Comparison of ENCODE assay signal across 9 mouse cellular contexts in the genomic region with DNA sequence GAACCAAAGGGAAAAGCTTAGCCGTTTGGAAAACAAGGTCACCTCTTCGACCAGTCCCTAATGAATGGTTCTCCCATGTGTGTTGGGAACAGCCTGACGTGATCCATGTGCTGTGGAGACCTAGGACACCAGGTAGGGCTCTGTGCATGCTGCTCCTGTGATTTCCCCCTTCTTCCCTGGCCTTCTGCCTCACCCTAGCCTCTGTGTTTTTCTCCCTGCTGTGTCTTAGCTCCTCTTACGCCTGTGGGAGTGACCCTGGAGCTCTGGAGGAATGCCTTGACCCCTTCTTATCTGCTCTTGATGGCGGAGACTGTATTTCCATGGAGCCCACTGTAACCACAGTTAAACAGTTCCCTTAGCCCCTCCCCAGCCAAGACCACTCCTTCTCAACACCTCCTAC. TPM values are rescaled to one million over a fixed set of nuclear protein-coding genes. Genes with fewer than 3 reads are reported as not detected.
A peak's percentile ranks its signal among the peaks of the same experiment; 100 is the strongest.
DNase-seq lines count a peak whose midpoint lies in the region; ATAC-seq lines count a peak whose summit lies in the region.
"Had no signal": no experiment of that assay in that cellular context is flagged by ENCODE, and none has a peak within 500 bp of the region (broad histone marks: within the 10 kb centered on the region; RNA-seq: fewer than 3 reads in every experiment).

No protein-coding gene starts in this region.

- no peak overlapping the region for H3K4me2 ChIP-seq in embryonic facial prominence, embryonic 11.5 days (ENCODE audit: low read depth, low read length)
- no peak overlapping the region for H3K4me2 ChIP-seq in hindbrain, embryonic 11.5 days (replicated peaks; ENCODE audit: low read depth, low read length)
- no peak overlapping the region for H3K4me2 ChIP-seq in midbrain, embryonic 12.5 days (replicated peaks)
- no peak overlapping the region for H3K4me2 ChIP-seq in intestine, embryonic 16.5 days (ENCODE audit: low read depth, low read length)

- DNase-seq in embryonic facial prominence, embryonic 11.5 days (ENCODE audit: low spot score) = no peak
- DNase-seq in embryonic facial prominence, embryonic 10.5 days (ENCODE audit: low spot score) = no peak
- no peak for DNase-seq in hindbrain, embryonic 11.5 days (ENCODE audit: low spot score)
- no peak for DNase-seq in hindbrain, embryonic 10.5 days (ENCODE audit: low spot score)
- DNase-seq in midbrain, embryonic 10.5 days (ENCODE audit: low spot score) = no peak
- DNase-seq: cerebellum, adult 11-12 months had no signal

- no peak overlapping the region for H3K27ac ChIP-seq in embryonic facial prominence, embryonic 11.5 days (replicated peaks; ENCODE audit: low read depth, low read length)
- H3K27ac ChIP-seq in embryonic facial prominence, embryonic 10.5 days (replicated peaks) = no peak overlapping the region
- no peak overlapping the region for H3K27ac ChIP-seq in hindbrain, embryonic 11.5 days (ENCODE audit: low read depth, low read length)
- no peak overlapping the region for H3K27ac ChIP-seq in hindbrain, embryonic 10.5 days
- H3K27ac ChIP-seq in midbrain, embryonic 12.5 days (replicated peaks) = no peak overlapping the region
- no peak overlapping the region for H3K27ac ChIP-seq in midbrain, embryonic 10.5 days (replicated peaks)
- H3K27ac ChIP-seq in intestine, embryonic 16.5 days (ENCODE audit: low read length) = no peak overlapping the region

- H3K4me3 ChIP-seq in embryonic facial prominence, embryonic 11.5 days (ENCODE audit: low read depth, low read length) = no peak overlapping the region
- no peak overlapping the region for H3K4me3 ChIP-seq in embryonic facial prominence, embryonic 10.5 days
- H3K4me3 ChIP-seq in hindbrain, embryonic 11.5 days (ENCODE audit: low read depth, low read length) = no peak overlapping the region
- no peak overlapping the region for H3K4me3 ChIP-seq in hindbrain, embryonic 10.5 days
- no peak overlapping the region for H3K4me3 ChIP-seq in midbrain, embryonic 12.5 days
- no peak overlapping the region for H3K4me3 ChIP-seq in midbrain, embryonic 10.5 days
- H3K4me3 ChIP-seq in intestine, embryonic 16.5 days (ENCODE audit: low read length) = no peak overlapping the region

- no peaks in the 10 kb centered on the region for H3K27me3 ChIP-seq in embryonic facial prominence, embryonic 11.5 days (ENCODE audit: control insufficient read depth, insufficient read depth, low read length)
- no peaks in the 10 kb centered on the region for H3K27me3 ChIP-seq in embryonic facial prominence, embryonic 10.5 days (replicated peaks; ENCODE audit: low read depth, poor library complexity, severe bottlenecking)
- H3K27me3 ChIP-seq in hindbrain, embryonic 11.5 days (ENCODE audit: control insufficient read depth, insufficient read depth, low read length) = no peaks in the 10 kb centered on the region
- no peaks in the 10 kb centered on the region for H3K27me3 ChIP-seq in hindbrain, embryonic 10.5 days (ENCODE audit: insufficient read depth, poor library complexity, severe bottlenecking)
- H3K27me3 ChIP-seq in midbrain, embryonic 12.5 days = no peaks in the 10 kb centered on the region
- H3K27me3 ChIP-seq in midbrain, embryonic 10.5 days (ENCODE audit: low read depth, poor library complexity, severe bottlenecking) = no peaks in the 10 kb centered on the region
- H3K27me3 ChIP-seq in intestine, embryonic 16.5 days (replicated peaks; ENCODE audit: control insufficient read depth, insufficient read depth, low read length) = no peaks in the 10 kb centered on the region

- no peaks in the 10 kb centered on the region for H3K4me1 ChIP-seq in embryonic facial prominence, embryonic 11.5 days (ENCODE audit: control insufficient read depth, insufficient read depth, low read length)
- no peaks in the 10 kb centered on the region for H3K4me1 ChIP-seq in embryonic facial prominence, embryonic 10.5 days
- no peaks in the 10 kb centered on the region for H3K4me1 ChIP-seq in hindbrain, embryonic 11.5 days (replicated peaks; ENCODE audit: control insufficient read depth, insufficient read depth, low read length)
- no peaks in the 10 kb centered on the region for H3K4me1 ChIP-seq in hindbrain, embryonic 10.5 days (replicated peaks)
- H3K4me1 ChIP-seq in midbrain, embryonic 12.5 days = no peaks in the 10 kb centered on the region
- 0 out of 2 replicates have a peak, but pooled peaks cover 5% of the 10 kb centered on the region for H3K4me1 ChIP-seq in midbrain, embryonic 10.5 days
- no peaks in the 10 kb centered on the region for H3K4me1 ChIP-seq in intestine, embryonic 16.5 days (ENCODE audit: control insufficient read depth, insufficient read depth, low read length)

- peak; percentile 34; the same call in 1 of the 2 replicates for ATAC-seq in embryonic facial prominence, embryonic 11.5 days (replicated peaks; ENCODE audit: insufficient number of reproducible peaks, low FRiP score, low TSS enrichment, low read depth)
- peak; percentile 12; the same call in 1 of the 2 replicates for ATAC-seq in hindbrain, embryonic 11.5 days (ENCODE audit: low FRiP score)
- ATAC-seq in midbrain, embryonic 12.5 days (ENCODE audit: low FRiP score, low read depth) = 0 out of 2 replicates have a peak, but pooled peaks have one; percentile 19
- no peak for ATAC-seq in intestine, embryonic 16.5 days
- no peak for ATAC-seq in frontal cortex, adult (ENCODE audit: low TSS enrichment)

- no peaks in the 10 kb centered on the region for H3K9me3 ChIP-seq in embryonic facial prominence, embryonic 11.5 days (replicated peaks; ENCODE audit: control insufficient read depth, low read length)
- no peaks in the 10 kb centered on the region for H3K9me3 ChIP-seq in embryonic facial prominence, embryonic 10.5 days
- H3K9me3 ChIP-seq in hindbrain, embryonic 11.5 days (ENCODE audit: control insufficient read depth, low read length) = no peaks in the 10 kb centered on the region
- no peaks in the 10 kb centered on the region for H3K9me3 ChIP-seq in hindbrain, embryonic 10.5 days
- H3K9me3 ChIP-seq in midbrain, embryonic 12.5 days = no peaks in the 10 kb centered on the region
- H3K9me3 ChIP-seq in midbrain, embryonic 10.5 days (replicated peaks) = no peaks in the 10 kb centered on the region
- no peaks in the 10 kb centered on the region for H3K9me3 ChIP-seq in intestine, embryonic 16.5 days (ENCODE audit: control insufficient read depth, low read length)

- no peak overlapping the region for H3K9ac ChIP-seq in embryonic facial prominence, embryonic 11.5 days (replicated peaks; ENCODE audit: low read length)
- no peak overlapping the region for H3K9ac ChIP-seq in hindbrain, embryonic 11.5 days (ENCODE audit: low read depth, low read length)
- H3K9ac ChIP-seq in midbrain, embryonic 12.5 days (replicated peaks) = no peak overlapping the region
- 0 out of 2 replicates have a peak overlapping the region, but pooled peaks have one; percentile 24 for H3K9ac ChIP-seq in intestine, embryonic 16.5 days (ENCODE audit: low read depth, low read length)

- 64% methylated on average over 5 of the region's 5 CpGs for WGBS in embryonic facial prominence, embryonic 11.5 days
- WGBS in embryonic facial prominence, embryonic 10.5 days = 73% methylated on average over 5 of the region's 5 CpGs
- 76% methylated on average over 5 of the region's 5 CpGs for WGBS in hindbrain, embryonic 11.5 days
- WGBS in hindbrain, embryonic 10.5 days = 71% methylated on average over 5 of the region's 5 CpGs
- 85% methylated on average over 5 of the region's 5 CpGs for WGBS in midbrain, embryonic 12.5 days
- WGBS in midbrain, embryonic 10.5 days = 78% methylated on average over 5 of the region's 5 CpGs
- WGBS in intestine, embryonic 16.5 days = 60% methylated on average over 5 of the region's 5 CpGs

- H3K36me3 ChIP-seq in embryonic facial prominence, embryonic 11.5 days (replicated peaks; ENCODE audit: control insufficient read depth, insufficient read depth, low read depth, low read length) = no peaks in the 10 kb centered on the region
- H3K36me3 ChIP-seq in embryonic facial prominence, embryonic 10.5 days (replicated peaks) = no peaks in the 10 kb centered on the region
- H3K36me3 ChIP-seq in hindbrain, embryonic 11.5 days (ENCODE audit: control insufficient read depth, insufficient read depth, low read length) = no peaks in the 10 kb centered on the region
- H3K36me3 ChIP-seq in hindbrain, embryonic 10.5 days = no peaks in the 10 kb centered on the region
- no peaks in the 10 kb centered on the region for H3K36me3 ChIP-seq in midbrain, embryonic 12.5 days
- no peaks in the 10 kb centered on the region for H3K36me3 ChIP-seq in midbrain, embryonic 10.5 days
- H3K36me3 ChIP-seq in intestine, embryonic 16.5 days (ENCODE audit: control insufficient read depth, insufficient read depth, low read length) = no peaks in the 10 kb centered on the region

RNA-seq across cellular contexts. Expression of gene Col4a4, which starts 31.8 kb away (rescaled TPM):
- polyA plus RNA-seq in embryonic facial prominence, embryonic 11.5 days (2014; fragmentation: Nextera tagmentation; extraction: Ambion mirVana) = 0.10 and 0.25 TPM in 2 replicates
- polyA plus RNA-seq in embryonic facial prominence, embryonic 10.5 days (2016; fragmentation: Nextera tagmentation; extraction: Ambion mirVana) = 0.03 and 0.06 TPM in 2 replicates
- 0.15 TPM in 2 replicates for polyA plus RNA-seq in hindbrain, embryonic 11.5 days (2014; fragmentation: Nextera tagmentation; extraction: Ambion mirVana)
- 0.05 and 0.18 TPM in 2 replicates for polyA plus RNA-seq in hindbrain, embryonic 10.5 days (2016; fragmentation: Nextera tagmentation; extraction: Ambion mirVana)
- polyA plus RNA-seq in midbrain, embryonic 12.5 days (2016; fragmentation: Nextera tagmentation; extraction: Ambion mirVana) = 0.07 and 0.13 TPM in 2 replicates
- 0.05 and 0.06 TPM in 2 replicates for polyA plus RNA-seq in midbrain, embryonic 10.5 days (2016; fragmentation: Nextera tagmentation; extraction: Ambion mirVana)
- 0.05 and 0.20 TPM in 2 replicates for polyA plus RNA-seq in intestine, embryonic 16.5 days (2015; fragmentation: Nextera tagmentation; extraction: Ambion mirVana)

RNA-seq across cellular contexts. Expression of gene Col4a3, which starts 31.8 kb away (rescaled TPM):
- polyA plus RNA-seq in embryonic facial prominence, embryonic 11.5 days (2014; fragmentation: Nextera tagmentation; extraction: Ambion mirVana) = 0.18 and 0.20 TPM in 2 replicates
- polyA plus RNA-seq in embryonic facial prominence, embryonic 10.5 days (2016; fragmentation: Nextera tagmentation; extraction: Ambion mirVana) = 0.08 and 0.12 TPM in 2 replicates
- 0.09 and 0.15 TPM in 2 replicates for polyA plus RNA-seq in hindbrain, embryonic 11.5 days (2014; fragmentation: Nextera tagmentation; extraction: Ambion mirVana)
- 0.10 and 0.18 TPM in 2 replicates for polyA plus RNA-seq in hindbrain, embryonic 10.5 days (2016; fragmentation: Nextera tagmentation; extraction: Ambion mirVana)
- polyA plus RNA-seq in midbrain, embryonic 12.5 days (2016; fragmentation: Nextera tagmentation; extraction: Ambion mirVana) = 0.09 and 0.10 TPM in 2 replicates
- polyA plus RNA-seq in midbrain, embryonic 10.5 days (2016; fragmentation: Nextera tagmentation; extraction: Ambion mirVana) = 0.07 and 0.10 TPM in 2 replicates
- polyA plus RNA-seq in intestine, embryonic 16.5 days (2015; fragmentation: Nextera tagmentation; extraction: Ambion mirVana) = 0.16 and 0.21 TPM in 2 replicates

Comparison
In these comparisons a context has a peak if more than half of its experiments do, and no peak if none do; other contexts are left out.
1. ATAC-seq: peak in embryonic facial prominence, embryonic 11.5 days (single experiment), hindbrain, embryonic 11.5 days (single experiment) and midbrain, embryonic 12.5 days (single experiment); none in intestine, embryonic 16.5 days (single experiment) and frontal cortex, adult (single experiment).